Mouse (Mus musculus) forebrain, embryonic 10.5 days (tissue): ENCODE results near the gene Nav2. TPM values are rescaled to one million over a fixed set of nuclear protein-coding genes. Genes with fewer than 3 reads are reported as not detected.

Source experiments
- DNase-seq: peaks from one replicate; pipeline ENCODE4 v3.0.0-alpha.2; 2017; ENCODE audit warnings: low spot score; ENCODE audit errors: extremely low spot score
- H3K27ac ChIP-seq: fragments of 300-500 bp; sonication (generic); 2 replicates; pipeline ENCODE4 v1.5.1; 2016; ENCODE audit warnings: mild to moderate bottlenecking
- H3K27me3 ChIP-seq: fragments of 300-500 bp; sonication (generic); 2 replicates; pipeline ENCODE4 v1.6.1; 2016; ENCODE audit warnings: mild to moderate bottlenecking; ENCODE audit not compliant: poor library complexity, severe bottlenecking
- H3K36me3 ChIP-seq: fragments of 300-500 bp; sonication (generic); replicated peaks from 2 replicates; pipeline ENCODE4 v1.6.1; 2016; ENCODE audit warnings: mild to moderate bottlenecking, moderate library complexity
- H3K4me1 ChIP-seq: fragments of 300-500 bp; sonication (generic); 2 replicates; pipeline ENCODE4 v1.6.1; 2016
- H3K4me3 ChIP-seq: fragments of 300-500 bp; sonication (generic); 2 replicates; pipeline ENCODE4 v1.5.1; 2016; ENCODE audit warnings: mild to moderate bottlenecking, moderate library complexity
- H3K9me3 ChIP-seq: fragments of 300-500 bp; sonication (generic); 2 replicates; pipeline ENCODE4 v1.6.1; 2016; ENCODE audit warnings: mild to moderate bottlenecking, moderate library complexity
- WGBS: fragments of 180-500 bp; shearing (Covaris S2); methylation state at CpG from one replicate; pipeline ENCODE4 v1.1.7; 2016; 5-methylcytosine and 5-hydroxymethylcytosine counted together
- polyA plus RNA-seq: library from polyadenylated mRNA; unstranded; fragments of >200 nt; fragmentation: Nextera tagmentation; extraction: Ambion mirVana; gene quantifications from 2 replicates; pipeline ENCODE4 v1.2.1, GENCODE M21; 2016

The Nav2 gene
- polyA plus RNA-seq, 1 experiment from 2014 or later, result 6.1 TPM

GRCm38 (mm10) chr7:49025026-49025815 is 116.7 kb downstream of the Nav2 start:
- peaks cover 71% of the 10 kb centered on the region for H3K27me3 ChIP-seq
- H3K9me3 ChIP-seq, result no peaks in the 10 kb centered on the region
- peaks cover 13% of the 10 kb centered on the region for H3K4me1 ChIP-seq
- no peak overlapping the region for H3K4me3 ChIP-seq
- no peaks in the 10 kb centered on the region for H3K36me3 ChIP-seq
- no peak for DNase-seq
- H3K27ac ChIP-seq, result no peak overlapping the region
- WGBS, result 83% methylated on average over 8 of the region's 8 CpGs

- Histone ChIP-seq H3K27me3 (peaks cover 71% of the 10 kb centered on the region), H3K27ac (no peak overlapping the region), H3K4me1 (peaks cover 13% of the 10 kb centered on the region), H3K9me3 (no peaks in the 10 kb centered on the region), H3K4me3 (no peak overlapping the region), H3K36me3 (no peaks in the 10 kb centered on the region)
- DNase-seq, result no peak
- WGBS, result 89% methylated on average over 3 of the region's 3 CpGs
Observed at GRCm38 (mm10) chr7:49025991-49026390, 117.5 kb downstream of the Nav2 start.

GRCm38 (mm10) chr7:49026466-49026865 is 118.0 kb downstream of the Nav2 start:
- H3K27ac ChIP-seq, result no peak overlapping the region
- H3K36me3 ChIP-seq, result no peaks in the 10 kb centered on the region
- no peaks in the 10 kb centered on the region for H3K9me3 ChIP-seq
- H3K4me3 ChIP-seq, result no peak overlapping the region
- peaks cover 13% of the 10 kb centered on the region for H3K4me1 ChIP-seq
- WGBS, result 77% methylated on average over 5 of the region's 5 CpGs
- DNase-seq, result no peak
- peaks cover 75% of the 10 kb centered on the region for H3K27me3 ChIP-seq

GRCm38 (mm10) chr7:49029282-49030012 is 120.9 kb downstream of the Nav2 start:
- H3K27ac ChIP-seq, result no peak overlapping the region
- H3K27me3 ChIP-seq, result peaks cover 96% of the 10 kb centered on the region
- no peaks in the 10 kb centered on the region for H3K36me3 ChIP-seq
- H3K4me1 ChIP-seq, result peaks cover 13% of the 10 kb centered on the region
- WGBS, result 32% methylated on average over 10 of the region's 10 CpGs
- no peaks in the 10 kb centered on the region for H3K9me3 ChIP-seq
- no peak overlapping the region for H3K4me3 ChIP-seq
- no peak for DNase-seq

- Histone ChIP-seq H3K9me3 (no peaks in the 10 kb centered on the region), H3K27ac (no peak overlapping the region), H3K36me3 (no peaks in the 10 kb centered on the region), H3K4me1 (peaks cover 13% of the 10 kb centered on the region), H3K4me3 (no peak overlapping the region), H3K27me3 (peaks cover 70% of the 10 kb centered on the region)
- 92% methylated on average over 4 of the region's 4 CpGs for WGBS
- DNase-seq, result no peak
Observed at GRCm38 (mm10) chr7:49032216-49032615, 123.7 kb downstream of the Nav2 start.

GRCm38 (mm10) chr7:49034253-49034652 is 125.7 kb downstream of the Nav2 start:
- Histone ChIP-seq H3K27ac (no peak overlapping the region), H3K4me1 (peaks cover 12% of the 10 kb centered on the region), H3K36me3 (no peaks in the 10 kb centered on the region), H3K27me3 (peaks cover 50% of the 10 kb centered on the region), H3K4me3 (no peak overlapping the region), H3K9me3 (no peaks in the 10 kb centered on the region)
- DNase-seq, result no peak
- 86% methylated on average over 2 of the region's 2 CpGs for WGBS

GRCm38 (mm10) chr7:49040163-49040562 is 131.6 kb downstream of the Nav2 start:
- no peak for DNase-seq
- peaks cover 26% of the 10 kb centered on the region for H3K4me1 ChIP-seq
- no peaks in the 10 kb centered on the region for H3K36me3 ChIP-seq
- H3K27me3 ChIP-seq, result peaks cover 30% of the 10 kb centered on the region
- H3K4me3 ChIP-seq, result no peak overlapping the region
- no peaks in the 10 kb centered on the region for H3K9me3 ChIP-seq
- no peak overlapping the region for H3K27ac ChIP-seq
- WGBS, result 92% methylated on average over 8 of the region's 8 CpGs

GRCm38 (mm10) chr7:49041334-49042070 is 133.0 kb downstream of the Nav2 start:
- H3K27ac ChIP-seq, result no peak overlapping the region
- 62% methylated on average over 4 of the region's 4 CpGs for WGBS

GRCm38 (mm10) chr7:49045499-49046346 is 137.2 kb downstream of the Nav2 start:
- no peaks in the 10 kb centered on the region for H3K36me3 ChIP-seq
- no peak overlapping the region for H3K27ac ChIP-seq
- no peak for DNase-seq
- no peaks in the 10 kb centered on the region for H3K9me3 ChIP-seq
- peaks cover 71% of the 10 kb centered on the region for H3K27me3 ChIP-seq
- WGBS, result 89% methylated on average over 6 of the region's 6 CpGs
- H3K4me3 ChIP-seq, result no peak overlapping the region
- peaks cover 50% of the 10 kb centered on the region for H3K4me1 ChIP-seq

More at GRCm38 (mm10) chr7:49041334-49042070, 133.0 kb downstream of the Nav2 start:
- no peaks in the 10 kb centered on the region for H3K36me3 ChIP-seq
- no peaks in the 10 kb centered on the region for H3K9me3 ChIP-seq
- peaks cover 43% of the 10 kb centered on the region for H3K27me3 ChIP-seq
- no peak overlapping the region for H3K4me3 ChIP-seq
- DNase-seq, result no peak
- peaks cover 28% of the 10 kb centered on the region for H3K4me1 ChIP-seq

GRCm38 (mm10) chr7:49046347-49046989 is 138.0 kb downstream of the Nav2 start:
- Histone ChIP-seq H3K27ac (0 out of 2 replicates have a peak overlapping the region, but pooled peaks have one; percentile 32), H3K9me3 (no peaks in the 10 kb centered on the region), H3K27me3 (peaks cover 74% of the 10 kb centered on the region), H3K36me3 (no peaks in the 10 kb centered on the region), H3K4me3 (no peak overlapping the region), H3K4me1 (peaks cover 48% of the 10 kb centered on the region)
- no peak for DNase-seq
- 78% methylated on average over 6 of the region's 6 CpGs for WGBS

GRCm38 (mm10) chr7:49047336-49047735 is 138.8 kb downstream of the Nav2 start:
- no peak overlapping the region for H3K27ac ChIP-seq
- H3K9me3 ChIP-seq, result no peaks in the 10 kb centered on the region
- no peak for DNase-seq
- no peak overlapping the region for H3K4me3 ChIP-seq
- H3K4me1 ChIP-seq, result peaks cover 45% of the 10 kb centered on the region
- peaks cover 70% of the 10 kb centered on the region for H3K27me3 ChIP-seq
- no peaks in the 10 kb centered on the region for H3K36me3 ChIP-seq
- WGBS, result 61% methylated on average over 8 of the region's 8 CpGs
